Mouse (Mus musculus): ENCODE measurements around the gene Sirt4. TPM values are rescaled to one million over a fixed set of nuclear protein-coding genes. Genes with fewer than 3 reads are reported as not detected.
A peak's percentile ranks its signal among the peaks of the same experiment; 100 is the strongest.

Sirt4 gene
- polyA plus RNA-seq, 1 experiment from 2014 or later: 32.2 TPM

- no peaks in the 10 kb centered on the region; the same call in 1 of the 2 replicates for H3K36me3 ChIP-seq
- WGBS: 8% methylated on average over 8 of the region's 8 CpGs
These were observed 48.7 kb downstream of the Sirt4 start for GRCm38 (mm10) chr5:115435755-115436379.

DNA sequence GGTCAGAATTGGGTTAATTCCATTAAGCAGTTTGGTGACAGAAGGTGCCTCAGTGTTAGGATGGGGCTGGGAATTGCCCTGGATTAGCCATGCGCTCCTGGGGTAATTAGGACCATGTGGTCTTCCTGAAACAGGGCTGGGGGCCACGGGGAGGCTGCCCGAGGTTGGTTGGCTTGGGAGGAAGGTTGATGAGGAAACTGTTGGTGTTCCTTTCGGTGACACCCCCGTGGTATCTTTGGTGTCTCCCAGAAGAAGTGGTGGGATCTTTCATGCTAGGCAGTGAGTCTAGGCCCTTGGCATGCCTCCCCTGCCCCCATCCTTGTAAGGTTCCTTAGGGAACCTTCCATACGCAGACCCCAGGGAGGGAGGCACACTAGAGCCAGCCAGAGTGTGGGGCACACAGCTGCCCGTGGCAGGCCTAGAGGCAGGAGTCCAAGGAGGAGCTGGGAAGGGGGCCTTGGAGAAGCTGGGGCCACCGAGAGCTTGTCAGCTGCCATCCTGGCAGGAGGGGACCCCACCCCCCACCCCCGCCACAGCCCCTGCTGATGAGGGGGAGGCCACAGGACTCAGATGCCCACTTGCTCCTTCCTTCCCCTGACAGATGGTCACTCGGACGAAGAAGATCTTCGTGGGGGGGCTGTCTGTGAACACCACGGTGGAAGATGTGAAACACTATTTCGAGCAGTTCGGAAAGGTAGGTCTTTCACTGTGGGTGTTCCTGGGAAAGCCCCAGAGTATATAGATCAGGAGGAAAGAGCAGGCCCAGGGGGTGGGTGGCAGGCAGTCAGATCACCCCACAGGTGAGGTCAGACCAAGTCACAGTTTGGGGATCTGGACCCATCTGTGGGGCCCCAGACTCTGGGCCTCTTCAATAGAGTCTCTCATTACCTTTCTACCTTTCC is 49.4 kb downstream of the Sirt4 start:
- peak overlapping the region; percentile 32 for H3K4me3 ChIP-seq
- WGBS: 14% methylated on average over 15 of the region's 15 CpGs
- H3K4me2 ChIP-seq: peak overlapping the region; percentile 60

More at GRCm38 (mm10) chr5:115435755-115436379, 48.7 kb downstream of the Sirt4 start:
- Histone ChIP-seq H3K27me3 (no peaks in the 10 kb centered on the region), H3K9ac (peak overlapping the region; percentile 63), H3K4me2 (peak overlapping the region; percentile 60), H3K9me3 (no peaks in the 10 kb centered on the region), H3K4me1 (replicated peaks) (peaks cover 84% of the 10 kb centered on the region), H3K4me3 (peak overlapping the region; percentile 32), H3K27ac (replicated peaks) (peak overlapping the region; percentile 99)
- no peak for ATAC-seq (ENCODE audit: low FRiP score, low read depth)

GRCm38 (mm10) chr5:115434280-115434852 is 50.2 kb downstream of the Sirt4 start:
- Histone ChIP-seq H3K4me1 (replicated peaks) (peaks cover 85% of the 10 kb centered on the region), H3K27me3 (no peaks in the 10 kb centered on the region), H3K9me3 (no peaks in the 10 kb centered on the region), H3K4me2 (peak overlapping the region; percentile 60), H3K36me3 (no peaks in the 10 kb centered on the region; the same call in 1 of the 2 replicates), H3K9ac (0 out of 2 replicates have a peak overlapping the region, but pooled peaks have one; percentile 12), H3K27ac (replicated peaks) (peak overlapping the region; percentile 99), H3K4me3 (0 out of 2 replicates have a peak overlapping the region, but pooled peaks have one; percentile 32)
- no peak for ATAC-seq (ENCODE audit: low FRiP score, low read depth)
- 25% methylated on average over 11 of the region's 11 CpGs for WGBS

More for the DNA sequence above, 49.4 kb downstream of the Sirt4 start:
- Histone ChIP-seq H3K27ac (replicated peaks) (peak overlapping the region; percentile 99), H3K9me3 (no peaks in the 10 kb centered on the region), H3K36me3 (no peaks in the 10 kb centered on the region; the same call in 1 of the 2 replicates), H3K9ac (peak overlapping the region; percentile 63), H3K4me1 (replicated peaks) (peaks cover 88% of the 10 kb centered on the region), H3K27me3 (no peaks in the 10 kb centered on the region)
- no peak for ATAC-seq (ENCODE audit: low FRiP score, low read depth)

DNA sequence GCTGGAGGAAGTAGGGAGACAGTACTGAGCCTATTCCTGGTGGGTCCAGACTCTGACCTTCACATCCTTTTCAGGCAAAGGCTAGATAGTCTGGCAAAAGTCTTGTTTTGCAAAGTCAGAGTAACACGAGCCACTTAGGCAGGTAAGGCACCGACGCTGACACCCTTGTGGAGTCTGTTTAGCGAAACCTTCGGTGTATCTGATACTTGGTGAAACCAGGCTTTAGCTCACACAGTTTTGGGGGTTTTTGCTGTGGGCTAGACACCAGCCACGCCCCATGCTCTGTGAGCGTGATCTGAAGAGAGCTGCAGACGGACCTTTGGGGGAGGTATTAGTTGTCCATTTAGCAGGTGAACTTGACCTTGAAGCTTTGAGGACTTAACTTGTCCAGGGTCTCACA is 51.3 kb downstream of the Sirt4 start:
- no peaks in the 10 kb centered on the region for H3K36me3 ChIP-seq
- H3K27ac ChIP-seq (replicated peaks): peak overlapping the region; percentile 99
- H3K9me3 ChIP-seq: no peaks in the 10 kb centered on the region
- no peaks in the 10 kb centered on the region for H3K27me3 ChIP-seq
- no peak for ATAC-seq (ENCODE audit: low FRiP score, low read depth)
- 60% methylated on average over 8 of the region's 8 CpGs for WGBS
- H3K4me3 ChIP-seq: peak overlapping the region; percentile 95
- peaks cover 86% of the 10 kb centered on the region for H3K4me1 ChIP-seq (replicated peaks)
- H3K9ac ChIP-seq: 0 out of 2 replicates have a peak overlapping the region, but pooled peaks have one; percentile 98
- peak overlapping the region; percentile 81 for H3K4me2 ChIP-seq

GRCm38 (mm10) chr5:115432395-115432794 is 52.1 kb downstream of the Sirt4 start:
- no peaks in the 10 kb centered on the region for H3K9me3 ChIP-seq
- WGBS: 36% methylated on average over 11 of the region's 11 CpGs
- H3K4me3 ChIP-seq: peak overlapping the region; percentile 95
- ATAC-seq (ENCODE audit: low FRiP score, low read depth): no peak
- no peaks in the 10 kb centered on the region for H3K36me3 ChIP-seq
- H3K4me2 ChIP-seq: peak overlapping the region; percentile 81
- H3K27me3 ChIP-seq: no peaks in the 10 kb centered on the region
- peak overlapping the region; percentile 98 for H3K9ac ChIP-seq
- peak overlapping the region; percentile 91 for H3K27ac ChIP-seq (replicated peaks)
- peaks cover 81% of the 10 kb centered on the region for H3K4me1 ChIP-seq (replicated peaks)

GRCm38 (mm10) chr5:115431898-115432259 is 52.6 kb downstream of the Sirt4 start:
- Histone ChIP-seq H3K4me2 (peak overlapping the region; percentile 81), H3K27me3 (no peaks in the 10 kb centered on the region), H3K27ac (replicated peaks) (peak overlapping the region; percentile 91), H3K4me3 (peak overlapping the region; percentile 95), H3K9me3 (no peaks in the 10 kb centered on the region), H3K9ac (peak overlapping the region; percentile 98), H3K36me3 (no peaks in the 10 kb centered on the region), H3K4me1 (replicated peaks) (peaks cover 79% of the 10 kb centered on the region)
- WGBS: 8% methylated on average over 7 of the region's 7 CpGs
- ATAC-seq (ENCODE audit: low FRiP score, low read depth): no peak

DNA sequence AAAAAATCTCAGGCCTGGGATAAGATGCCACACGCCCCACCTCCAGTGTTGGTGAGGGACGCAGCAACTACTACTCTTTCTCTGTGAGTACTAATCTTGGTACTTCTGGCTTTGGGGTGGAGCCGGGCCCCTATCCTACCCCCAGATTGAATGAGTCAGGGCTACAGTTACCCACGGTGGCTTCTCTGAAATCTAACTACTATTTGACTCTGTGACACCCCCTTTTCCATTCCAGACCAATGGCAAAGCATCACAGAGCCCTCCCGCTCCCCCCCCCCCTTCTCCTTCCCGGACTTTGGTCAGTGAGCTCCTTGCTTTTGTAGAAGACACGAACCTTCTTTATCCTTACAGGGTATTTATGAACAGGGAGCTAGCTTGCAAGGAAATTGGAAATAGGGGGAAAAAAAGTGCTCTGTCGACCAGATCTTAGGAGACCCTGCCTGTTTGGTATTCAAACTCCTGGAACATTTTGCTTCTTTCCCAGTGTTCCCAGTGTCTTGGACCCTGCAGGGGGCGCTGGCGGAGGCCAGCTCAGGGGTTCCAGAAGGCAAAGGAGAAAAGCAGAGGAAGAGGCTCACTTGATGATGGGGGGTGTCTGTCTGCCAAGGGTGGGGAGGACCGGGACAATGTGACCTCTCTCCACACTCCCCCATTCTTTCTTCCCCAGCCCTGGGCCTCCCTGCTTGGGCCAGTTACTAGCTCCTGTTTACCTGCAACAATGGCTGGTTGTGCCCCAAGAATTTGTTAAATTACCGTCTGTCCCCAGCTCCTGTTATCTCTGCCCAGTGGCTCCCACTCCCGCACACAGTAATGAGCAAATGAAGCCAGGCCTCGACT is 53.2 kb downstream of the Sirt4 start:
- WGBS: 3% methylated on average over 14 of the region's 14 CpGs
- no peaks in the 10 kb centered on the region for H3K27me3 ChIP-seq
- peak overlapping the region; percentile 81 for H3K4me2 ChIP-seq
- peak overlapping the region; percentile 98 for H3K9ac ChIP-seq
- no peaks in the 10 kb centered on the region for H3K9me3 ChIP-seq
- H3K4me3 ChIP-seq: peak overlapping the region; percentile 95
- H3K4me1 ChIP-seq (replicated peaks): peaks cover 73% of the 10 kb centered on the region
- H3K36me3 ChIP-seq: no peaks in the 10 kb centered on the region
- H3K27ac ChIP-seq (replicated peaks): peak overlapping the region; percentile 91
- ATAC-seq (ENCODE audit: low FRiP score, low read depth): no peak

DNA sequence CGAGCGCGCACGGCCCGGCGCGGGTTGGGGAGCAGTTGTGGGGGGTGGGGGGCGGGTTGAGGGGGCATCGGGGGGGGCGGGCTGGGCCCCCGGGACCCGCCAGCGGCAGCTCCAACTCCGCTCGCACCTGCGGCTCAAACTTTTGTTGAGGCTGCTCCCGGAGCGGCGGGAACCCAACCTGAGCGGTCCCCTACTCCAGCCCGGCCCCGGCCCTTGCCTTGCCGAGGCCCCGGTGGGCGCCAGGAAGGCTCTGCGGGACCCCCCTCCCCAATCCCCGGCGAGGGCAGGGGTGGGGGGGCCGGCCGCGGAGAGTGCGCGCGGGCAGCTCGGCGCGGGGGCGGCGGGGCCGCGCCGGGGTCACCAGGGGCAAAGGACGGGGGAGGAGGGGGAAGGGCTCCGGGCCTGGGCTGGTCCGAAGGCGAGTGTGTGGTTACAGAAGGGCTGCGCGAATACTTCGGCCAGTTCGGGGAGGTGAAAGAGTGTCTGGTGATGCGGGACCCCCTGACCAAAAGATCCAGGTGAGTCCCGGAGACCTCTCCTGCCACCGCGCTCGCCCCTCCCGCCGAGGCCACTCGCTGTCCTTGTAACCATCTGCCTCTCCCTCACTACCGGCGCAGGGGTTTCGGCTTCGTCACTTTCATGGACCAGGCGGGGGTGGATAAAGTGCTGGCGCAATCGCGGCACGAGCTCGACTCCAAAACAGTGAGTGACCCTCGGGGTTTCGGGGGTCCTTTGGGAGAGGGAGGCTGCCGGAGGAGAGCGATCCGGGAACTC is 54.2 kb downstream of the Sirt4 start:
- no peak for ATAC-seq (ENCODE audit: low FRiP score, low read depth)
- Histone ChIP-seq H3K36me3 (no peaks in the 10 kb centered on the region), H3K27ac (replicated peaks) (peak overlapping the region; percentile 91), H3K27me3 (no peaks in the 10 kb centered on the region), H3K4me3 (peak overlapping the region; percentile 95), H3K9me3 (no peaks in the 10 kb centered on the region), H3K9ac (peak overlapping the region; percentile 98), H3K4me1 (replicated peaks) (peaks cover 64% of the 10 kb centered on the region), H3K4me2 (peak overlapping the region; percentile 81)
- under 1% methylated on average over 47 of the region's 73 CpGs for WGBS

GRCm38 (mm10) chr5:115429359-115430186 is 55.0 kb downstream of the Sirt4 start, which contains the start of gene Msi1:
Gene Msi1, plus strand, starts transcription at chr5:115429599.
- Histone ChIP-seq H3K27me3 (no peaks in the 10 kb centered on the region), H3K27ac (replicated peaks) (peak within 1 kb of the TSS; percentile 91), H3K4me1 (replicated peaks) (peaks cover 56% of the 10 kb centered on the region), H3K4me2 (peak within 1 kb of the TSS; percentile 81), H3K4me3 (peak within 1 kb of the TSS; percentile 95), H3K9ac (peak within 1 kb of the TSS; percentile 98), H3K36me3 (no peaks in the 10 kb centered on the region), H3K9me3 (no peaks in the 10 kb centered on the region)
- 0% methylated on average over 37 of the region's 117 CpGs for WGBS
- peak; percentile 57 for ATAC-seq (ENCODE audit: low FRiP score, low read depth)

DNA sequence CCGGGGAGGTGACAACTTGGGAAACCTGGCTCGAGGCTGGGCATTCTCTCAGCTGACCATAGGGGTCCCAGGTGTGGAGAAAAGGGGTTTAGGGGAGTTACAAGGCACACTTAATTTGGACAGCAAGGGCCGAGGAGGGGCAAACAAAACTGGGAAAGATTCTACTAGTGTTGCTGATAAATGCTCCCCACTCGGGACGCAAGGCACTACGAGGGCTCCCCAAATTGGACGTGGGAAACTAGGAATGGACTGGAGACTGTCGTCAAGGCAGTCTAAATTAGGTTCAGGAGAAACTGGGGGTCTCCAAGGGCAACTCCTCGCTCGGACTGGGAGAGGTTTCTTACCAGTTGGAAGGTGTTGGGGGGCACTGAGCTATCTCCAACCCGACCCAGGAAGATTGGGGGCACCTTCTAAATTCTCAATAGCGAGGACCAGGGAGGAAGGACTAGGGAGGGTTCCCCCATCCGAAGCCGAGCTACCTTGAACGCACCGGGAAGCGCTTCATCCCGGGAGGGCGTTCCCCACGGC is 55.6 kb downstream of the Sirt4 start:
- no peaks in the 10 kb centered on the region for H3K36me3 ChIP-seq
- WGBS: under 1% methylated on average over 20 of the region's 20 CpGs
- peak overlapping the region; percentile 98 for H3K9ac ChIP-seq
- no peaks in the 10 kb centered on the region for H3K9me3 ChIP-seq
- peaks cover 49% of the 10 kb centered on the region for H3K4me1 ChIP-seq (replicated peaks)
- peak overlapping the region; percentile 91 for H3K27ac ChIP-seq (replicated peaks)
- peak overlapping the region; percentile 95 for H3K4me3 ChIP-seq
- no peaks in the 10 kb centered on the region for H3K27me3 ChIP-seq
- peak overlapping the region; percentile 81 for H3K4me2 ChIP-seq
- ATAC-seq (ENCODE audit: low FRiP score, low read depth): no peak
